Mouse (Mus musculus): ENCODE results near the gene Cd300lb. TPM values are rescaled to one million over a fixed set of nuclear protein-coding genes. Genes with fewer than 3 reads are reported as not detected.

Gene Cd300lb
- 0.36 and 0.43 TPM in 2 replicates for polyA plus RNA-seq (2015; fragmentation: Nextera tagmentation; extraction: Ambion mirVana)

DNA sequence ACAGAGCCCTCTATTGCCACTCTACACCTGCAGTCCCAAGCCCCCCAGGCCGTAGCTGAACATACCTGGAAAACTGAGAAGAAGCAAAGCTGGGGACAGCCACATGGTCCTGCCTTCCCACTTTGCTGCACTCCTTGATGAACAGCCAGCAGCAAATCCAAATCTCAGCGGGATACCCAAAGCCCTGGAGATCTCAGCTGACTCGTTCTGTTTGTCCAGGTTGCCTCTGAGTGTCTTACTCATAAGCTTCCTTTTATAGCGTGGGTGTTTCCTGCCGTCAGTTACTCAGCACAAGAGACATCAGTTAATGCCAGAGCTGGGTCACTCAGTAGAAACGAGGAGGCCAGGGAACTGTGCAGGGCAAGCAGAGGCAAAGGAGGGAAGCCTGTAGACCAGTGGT, at the start of gene Cd300lb:
TSS of gene Cd300lb (minus strand) at position 243 of the 400 bp plus-strand sequence.
- no peak within 1 kb of the TSS for H3K4me2 ChIP-seq (ENCODE audit: low read length)
- no peaks in the 10 kb centered on the region for H3K27me3 ChIP-seq (ENCODE audit: insufficient read depth, low read length)
- 41% methylated on average over 6 of the region's 6 CpGs for WGBS
- ATAC-seq (replicated peaks; ENCODE audit: low FRiP score, low read depth) (no peak), DNase-seq (ENCODE audit: low spot score) (no peak)
- no peak for TF ChIP-seq CTCF (IDR thresholded peaks at IDR 0.05; ENCODE audit: low read depth)
- H3K4me1 ChIP-seq (replicated peaks; ENCODE audit: insufficient read depth, low read length) = no peaks in the 10 kb centered on the region
- H3K9ac ChIP-seq (ENCODE audit: low read depth, low read length) = no peak within 1 kb of the TSS
- H3K27ac ChIP-seq = no peak within 1 kb of the TSS
- no peak within 1 kb of the TSS for H3K4me3 ChIP-seq (replicated peaks; ENCODE audit: low read depth, low read length)
- no peaks in the 10 kb centered on the region for H3K36me3 ChIP-seq (ENCODE audit: insufficient read depth, low read length)
- H3K9me3 ChIP-seq (replicated peaks; ENCODE audit: low read length) = no peaks in the 10 kb centered on the region

DNA sequence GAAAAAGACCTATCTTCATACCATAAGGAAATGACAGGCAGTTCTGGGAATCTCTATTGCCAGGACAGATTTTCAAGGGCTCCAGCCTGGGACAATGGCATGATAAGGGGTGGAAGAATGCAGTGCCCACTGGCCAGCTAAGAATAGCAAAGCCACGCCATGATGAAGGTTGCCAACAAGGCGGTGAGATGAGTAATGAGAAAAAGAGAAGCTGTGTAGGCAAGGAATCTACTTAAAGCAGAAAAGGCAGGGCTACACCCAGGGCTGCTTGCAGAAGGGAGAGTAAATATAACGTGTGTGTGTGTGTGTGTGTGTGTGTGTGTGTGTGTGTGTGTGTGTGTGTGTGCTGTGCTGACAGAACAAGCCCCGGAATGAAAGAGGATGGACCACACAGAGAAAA, 47.7 kb upstream of the Cd300lb start:
- no peaks in the 10 kb centered on the region for H3K9me3 ChIP-seq (replicated peaks; ENCODE audit: low read length)
- H3K4me1 ChIP-seq (replicated peaks; ENCODE audit: insufficient read depth, low read length) = no peaks in the 10 kb centered on the region
- ATAC-seq (replicated peaks; ENCODE audit: low FRiP score, low read depth) (no peak), DNase-seq (ENCODE audit: low spot score) (no peak)
- H3K4me3 ChIP-seq (replicated peaks; ENCODE audit: low read depth, low read length) = no peak overlapping the region
- no peak overlapping the region for H3K27ac ChIP-seq
- no peak for TF ChIP-seq CTCF (IDR thresholded peaks at IDR 0.05; ENCODE audit: low read depth)
- H3K4me2 ChIP-seq (ENCODE audit: low read length) = no peak overlapping the region
- WGBS = 77% methylated on average over 4 of the region's 4 CpGs
- no peak overlapping the region for H3K9ac ChIP-seq (ENCODE audit: low read depth, low read length)
- H3K36me3 ChIP-seq (ENCODE audit: insufficient read depth, low read length) = no peaks in the 10 kb centered on the region
- H3K27me3 ChIP-seq (ENCODE audit: insufficient read depth, low read length) = no peaks in the 10 kb centered on the region

DNA sequence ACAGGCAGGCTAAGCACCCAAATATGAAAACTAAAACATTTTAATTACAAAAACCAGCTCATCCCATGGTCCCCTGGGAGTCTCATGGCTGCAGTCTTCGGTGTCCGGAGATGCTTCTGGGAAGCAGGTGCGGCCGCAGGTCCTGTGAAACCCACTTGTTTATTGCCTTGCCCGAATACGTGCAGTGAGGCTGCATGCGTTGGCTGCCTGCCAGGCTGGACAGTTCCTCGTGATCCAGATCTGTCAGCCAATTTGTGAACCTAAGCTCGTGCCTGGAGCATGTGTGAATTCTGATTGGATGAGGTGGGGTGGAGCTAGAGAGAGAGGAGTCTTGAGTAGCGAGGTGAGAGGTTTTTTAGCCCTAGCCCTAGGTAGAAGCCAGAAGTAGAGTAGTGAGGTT, 38.5 kb upstream of the Cd300lb start:
- DNase-seq (ENCODE audit: low spot score) = no peak
- H3K27ac ChIP-seq = no peak overlapping the region
- 82% methylated on average over 10 of the region's 10 CpGs for WGBS
- no peaks in the 10 kb centered on the region for H3K36me3 ChIP-seq (ENCODE audit: insufficient read depth, low read length)
- H3K27me3 ChIP-seq (ENCODE audit: insufficient read depth, low read length) = no peaks in the 10 kb centered on the region
- ATAC-seq (replicated peaks; ENCODE audit: low FRiP score, low read depth) = no peak
- no peak overlapping the region for H3K4me3 ChIP-seq (replicated peaks; ENCODE audit: low read depth, low read length)
- H3K9me3 ChIP-seq (replicated peaks; ENCODE audit: low read length) = no peaks in the 10 kb centered on the region
- TF ChIP-seq CTCF (IDR thresholded peaks at IDR 0.05; ENCODE audit: low read depth) = no peak
- no peak overlapping the region for H3K4me2 ChIP-seq (ENCODE audit: low read length)
- no peak overlapping the region for H3K9ac ChIP-seq (ENCODE audit: low read depth, low read length)
- no peaks in the 10 kb centered on the region for H3K4me1 ChIP-seq (replicated peaks; ENCODE audit: insufficient read depth, low read length)

DNA sequence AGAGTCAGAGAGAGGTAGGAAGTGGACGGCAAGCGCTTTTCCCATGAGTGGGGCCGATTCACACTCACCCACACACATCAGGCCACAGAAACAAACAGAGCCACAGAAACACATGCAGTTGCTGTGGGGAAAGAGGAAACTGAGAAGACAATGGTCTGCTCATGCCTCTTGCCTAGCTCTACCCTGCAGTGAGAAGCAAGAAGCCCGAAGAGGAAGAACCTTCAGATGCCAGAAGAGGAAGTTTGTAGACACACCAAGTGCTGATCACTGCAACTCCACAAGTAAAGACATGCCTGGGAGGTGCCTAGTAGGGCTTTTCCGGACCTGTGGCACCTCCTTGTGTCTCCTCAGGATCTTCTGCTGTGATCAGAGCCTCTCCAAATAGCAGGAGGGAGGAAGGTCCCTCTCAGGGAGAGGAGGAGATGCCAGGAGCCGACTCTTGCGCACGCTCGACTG, 34.6 kb upstream of the Cd300lb start, which contains the start of gene Cd300c:
TSS of gene Cd300c (minus strand) at position 406 of the 456 bp plus-strand sequence.
- H3K36me3 ChIP-seq (ENCODE audit: insufficient read depth, low read length) = no peaks in the 10 kb centered on the region
- no peak for DNase-seq (ENCODE audit: low spot score)
- no peaks in the 10 kb centered on the region for H3K27me3 ChIP-seq (ENCODE audit: insufficient read depth, low read length)
- H3K4me2 ChIP-seq (ENCODE audit: low read length) = no peak within 1 kb of the TSS
- WGBS = 76% methylated on average over 9 of the region's 9 CpGs
- no peak within 1 kb of the TSS for H3K9ac ChIP-seq (ENCODE audit: low read depth, low read length)
- no peaks in the 10 kb centered on the region for H3K4me1 ChIP-seq (replicated peaks; ENCODE audit: insufficient read depth, low read length)
- no peak for ATAC-seq (replicated peaks; ENCODE audit: low FRiP score, low read depth)
- H3K27ac ChIP-seq = no peak within 1 kb of the TSS
- H3K9me3 ChIP-seq (replicated peaks; ENCODE audit: low read length) = no peaks in the 10 kb centered on the region
- no peak within 1 kb of the TSS for H3K4me3 ChIP-seq (replicated peaks; ENCODE audit: low read depth, low read length)
- TF ChIP-seq CTCF (IDR thresholded peaks at IDR 0.05; ENCODE audit: low read depth) = no peak

DNA sequence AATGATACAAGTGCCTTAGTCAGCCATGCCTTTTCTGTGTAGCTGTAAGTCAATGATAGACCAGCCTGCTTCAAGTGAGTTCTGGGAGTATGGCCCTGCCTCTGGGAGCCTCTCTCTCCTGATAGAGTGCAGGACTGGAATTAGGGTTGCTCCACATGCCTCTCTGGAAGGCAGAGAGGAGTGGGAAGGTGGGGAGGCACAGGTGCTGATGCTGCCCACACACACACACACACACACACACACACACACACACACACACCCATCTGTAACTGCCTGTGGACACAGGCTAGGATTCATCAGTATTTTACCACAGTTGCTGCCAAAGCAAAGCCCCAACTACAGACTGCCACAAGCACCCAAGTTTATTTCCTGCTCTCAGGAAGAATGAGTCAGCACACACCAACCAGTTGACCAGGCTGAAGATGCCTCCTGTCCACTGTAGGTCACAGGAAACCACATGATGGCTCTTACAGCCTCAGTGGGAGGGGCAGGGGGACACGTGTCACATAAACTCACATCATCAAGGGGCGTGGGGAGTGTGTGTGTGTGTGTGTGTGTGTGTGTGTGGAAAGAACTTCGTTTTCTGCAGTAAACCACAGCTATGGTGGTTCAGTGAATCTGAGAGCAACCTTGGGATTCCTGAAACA, 31.1 kb upstream of the Cd300lb start:
- 38% methylated on average over 3 of the region's 3 CpGs for WGBS

DNA sequence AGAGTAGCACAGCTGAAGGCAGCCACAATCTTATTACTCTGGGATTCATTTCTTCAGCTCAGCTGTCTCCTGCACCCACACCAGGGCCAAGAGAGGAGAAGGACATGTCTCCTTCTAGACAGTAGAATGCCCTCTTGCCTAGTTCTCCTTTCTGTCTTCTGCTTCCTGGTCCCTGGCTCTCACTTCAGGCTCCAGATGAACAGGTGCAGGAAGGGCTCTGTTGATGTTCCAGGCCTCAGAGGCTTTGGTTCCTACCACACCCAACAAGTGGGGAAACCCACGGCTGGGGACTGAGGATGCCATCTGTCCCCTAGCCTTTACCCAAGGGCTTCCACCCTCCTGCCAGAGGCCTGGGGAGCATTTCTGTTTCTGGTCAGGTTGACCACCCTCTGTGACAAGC, 26.2 kb upstream of the Cd300lb start:
- H3K4me2 ChIP-seq (ENCODE audit: low read length) = no peak overlapping the region
- TF ChIP-seq CTCF (IDR thresholded peaks at IDR 0.05; ENCODE audit: low read depth) = no peak
- no peak overlapping the region for H3K4me3 ChIP-seq (replicated peaks; ENCODE audit: low read depth, low read length)
- no peak overlapping the region for H3K27ac ChIP-seq
- no peaks in the 10 kb centered on the region for H3K27me3 ChIP-seq (ENCODE audit: insufficient read depth, low read length)
- H3K4me1 ChIP-seq (replicated peaks; ENCODE audit: insufficient read depth, low read length) = no peaks in the 10 kb centered on the region
- H3K9ac ChIP-seq (ENCODE audit: low read depth, low read length) = no peak overlapping the region
- WGBS = 84% methylated on average over 1 of the region's 1 CpGs
- ATAC-seq (replicated peaks; ENCODE audit: low FRiP score, low read depth) (no peak), DNase-seq (ENCODE audit: low spot score) (no peak)
- H3K9me3 ChIP-seq (replicated peaks; ENCODE audit: low read length) = no peaks in the 10 kb centered on the region
- H3K36me3 ChIP-seq (ENCODE audit: insufficient read depth, low read length) = no peaks in the 10 kb centered on the region

More for the DNA sequence above, 31.1 kb upstream of the Cd300lb start:
- DNase-seq (ENCODE audit: low spot score) (no peak), ATAC-seq (replicated peaks; ENCODE audit: low FRiP score, low read depth) (no peak)
- Histone ChIP-seq H3K4me3 (replicated peaks; ENCODE audit: low read depth, low read length) (no peak overlapping the region), H3K9ac (ENCODE audit: low read depth, low read length) (no peak overlapping the region), H3K27ac (no peak overlapping the region), H3K4me1 (replicated peaks; ENCODE audit: insufficient read depth, low read length) (no peaks in the 10 kb centered on the region), H3K36me3 (ENCODE audit: insufficient read depth, low read length) (no peaks in the 10 kb centered on the region), H3K4me2 (ENCODE audit: low read length) (no peak overlapping the region), H3K9me3 (replicated peaks; ENCODE audit: low read length) (no peaks in the 10 kb centered on the region), H3K27me3 (ENCODE audit: insufficient read depth, low read length) (no peaks in the 10 kb centered on the region)
- TF ChIP-seq CTCF (IDR thresholded peaks at IDR 0.05; ENCODE audit: low read depth) = no peak

All from kidney, postnatal 0 days (tissue).